Mouse (Mus musculus): Measurements from ENCODE around the gene Fabp1. TPM values are rescaled to one million over a fixed set of nuclear protein-coding genes. Genes with fewer than 3 reads are reported as not detected.

Gene Fabp1
- polyA plus RNA-seq, 1 experiment from 2014 or later = 0.52 TPM

DNA sequence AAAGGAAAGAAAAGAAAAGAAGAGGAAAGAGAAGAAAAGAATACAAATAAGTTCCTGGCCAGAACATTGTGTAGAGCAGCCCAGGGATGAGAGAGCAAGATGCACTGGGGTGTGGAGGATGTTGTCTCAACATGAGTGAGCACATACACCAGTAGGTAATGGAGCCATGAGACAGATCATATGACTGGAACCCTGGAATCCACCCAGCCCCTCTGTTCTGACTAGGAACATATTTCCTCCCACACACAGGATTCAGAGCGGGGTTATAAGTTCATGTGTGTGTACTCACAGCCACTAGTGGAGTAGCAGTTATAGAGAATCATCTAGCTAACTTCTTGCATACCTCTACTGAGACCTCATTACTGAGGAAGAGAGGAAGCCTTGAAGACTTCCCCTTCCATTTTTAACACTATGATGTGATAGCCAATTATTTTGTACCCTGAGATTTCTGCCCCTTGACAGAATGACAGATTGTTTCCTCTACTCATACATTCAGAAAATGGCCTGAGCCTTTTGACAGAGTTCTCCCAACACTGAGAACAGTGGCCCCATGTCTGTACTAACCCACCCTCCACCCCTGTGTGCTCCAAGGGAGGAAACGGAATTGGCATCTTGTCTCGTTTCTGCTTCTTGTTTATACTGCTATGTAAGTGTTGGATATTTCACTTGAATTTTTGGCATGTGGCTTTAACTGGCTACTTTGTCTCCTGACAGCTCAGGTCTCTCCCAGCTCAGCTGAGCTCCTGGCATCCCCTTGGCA is 24.7 kb downstream of the Fabp1 start:
- Histone ChIP-seq H3K27me3 (no peaks in the 10 kb centered on the region), H3K9me3 (no peaks in the 10 kb centered on the region), H3K4me3 (no peak overlapping the region), H3K36me3 (no peaks in the 10 kb centered on the region), H3K4me2 (no peak overlapping the region), H3K27ac (replicated peaks) (no peak overlapping the region), H3K9ac (no peak overlapping the region), H3K4me1 (replicated peaks) (peaks cover 9% of the 10 kb centered on the region)
- 82% methylated on average over 3 of the region's 3 CpGs for WGBS
- ATAC-seq (ENCODE audit: low read depth) = no peak

DNA sequence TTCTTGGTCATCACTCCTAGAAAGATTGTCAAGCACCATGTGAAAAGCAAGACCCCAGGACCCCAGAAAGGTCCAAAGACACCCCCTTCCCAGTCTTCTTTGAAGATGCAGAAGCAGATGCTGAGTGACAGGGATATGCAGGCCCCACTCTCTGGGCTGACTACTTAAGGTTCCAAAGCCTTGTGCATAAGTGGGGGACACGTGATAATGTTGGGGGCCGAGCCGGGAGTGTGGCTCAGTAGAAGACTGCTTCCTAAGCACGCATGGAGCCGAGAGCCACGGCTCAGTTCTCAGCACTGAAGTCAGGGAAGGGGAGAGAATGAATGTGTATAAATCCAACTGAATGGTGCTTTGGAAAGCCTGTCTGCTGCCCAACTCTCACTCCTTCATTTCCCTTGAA is 26.9 kb downstream of the Fabp1 start:
- Histone ChIP-seq H3K27ac (replicated peaks) (no peak overlapping the region), H3K9ac (no peak overlapping the region), H3K4me2 (no peak overlapping the region), H3K4me1 (replicated peaks) (peaks cover 9% of the 10 kb centered on the region), H3K27me3 (no peaks in the 10 kb centered on the region), H3K36me3 (no peaks in the 10 kb centered on the region), H3K9me3 (no peaks in the 10 kb centered on the region), H3K4me3 (no peak overlapping the region)
- ATAC-seq (ENCODE audit: low read depth) = no peak
- 41% methylated on average over 6 of the region's 6 CpGs for WGBS

DNA sequence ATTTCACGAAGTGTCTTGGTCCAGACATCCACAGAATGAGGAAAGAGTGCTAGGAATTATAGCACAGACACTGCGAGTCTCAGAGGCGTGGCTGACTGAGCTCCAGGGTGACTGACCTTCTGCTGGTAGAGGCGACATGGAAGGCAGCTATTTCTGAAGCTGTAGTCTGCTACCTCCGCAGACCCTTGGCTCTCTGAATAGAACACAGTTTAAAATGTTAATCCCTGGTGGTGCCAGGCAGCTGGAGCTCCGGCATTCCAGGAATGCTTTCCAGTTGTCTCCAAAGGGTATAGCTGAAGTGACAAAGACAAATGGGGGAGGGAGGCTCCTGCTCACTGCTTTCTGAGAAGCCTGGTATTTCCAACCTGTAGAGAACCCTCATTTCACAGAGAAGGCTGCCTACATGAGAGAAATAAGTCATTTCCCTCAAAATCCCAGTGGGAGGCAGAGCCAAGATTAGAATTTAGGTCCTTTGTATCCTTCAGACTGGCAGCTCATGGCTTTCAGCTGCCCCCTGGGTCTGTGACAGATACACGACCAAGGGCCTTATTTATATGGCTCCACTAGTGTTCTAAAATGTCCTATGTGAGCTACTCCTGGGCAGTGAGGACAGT is 27.6 kb downstream of the Fabp1 start:
- Histone ChIP-seq H3K27ac (replicated peaks) (no peak overlapping the region), H3K27me3 (no peaks in the 10 kb centered on the region), H3K4me2 (no peak overlapping the region), H3K36me3 (no peaks in the 10 kb centered on the region), H3K9ac (no peak overlapping the region), H3K4me1 (replicated peaks) (peaks cover 9% of the 10 kb centered on the region), H3K9me3 (no peaks in the 10 kb centered on the region), H3K4me3 (no peak overlapping the region)
- WGBS = 5% methylated on average over 7 of the region's 7 CpGs
- ATAC-seq (ENCODE audit: low read depth) = no peak

DNA sequence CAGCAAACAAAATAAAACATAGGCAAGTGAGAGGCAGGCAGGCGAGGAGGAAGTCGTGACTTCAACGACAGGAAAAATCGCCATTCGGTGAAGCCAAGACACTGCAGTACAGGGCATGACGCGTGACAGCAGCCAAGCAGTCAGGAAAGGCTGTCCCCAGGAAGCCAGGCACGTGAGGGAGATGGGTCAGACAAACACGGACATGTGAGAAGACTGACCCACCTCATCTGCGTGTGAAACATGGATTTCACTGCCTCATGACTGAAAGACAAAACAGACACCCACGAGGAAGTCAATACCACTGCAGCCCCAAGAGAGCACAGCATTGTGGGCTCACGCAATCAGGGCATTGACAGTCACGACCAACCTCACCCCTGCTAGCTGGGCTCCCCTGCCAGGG is 35.5 kb downstream of the Fabp1 start:
- H3K9ac ChIP-seq = no peak overlapping the region
- no peaks in the 10 kb centered on the region for H3K27me3 ChIP-seq
- no peak overlapping the region for H3K4me2 ChIP-seq
- no peaks in the 10 kb centered on the region for H3K9me3 ChIP-seq
- ATAC-seq (ENCODE audit: low read depth) = no peak
- no peak overlapping the region for H3K27ac ChIP-seq (replicated peaks)
- WGBS = 83% methylated on average over 13 of the region's 13 CpGs
- no peaks in the 10 kb centered on the region for H3K36me3 ChIP-seq
- H3K4me3 ChIP-seq = no peak overlapping the region
- no peaks in the 10 kb centered on the region for H3K4me1 ChIP-seq (replicated peaks)

DNA sequence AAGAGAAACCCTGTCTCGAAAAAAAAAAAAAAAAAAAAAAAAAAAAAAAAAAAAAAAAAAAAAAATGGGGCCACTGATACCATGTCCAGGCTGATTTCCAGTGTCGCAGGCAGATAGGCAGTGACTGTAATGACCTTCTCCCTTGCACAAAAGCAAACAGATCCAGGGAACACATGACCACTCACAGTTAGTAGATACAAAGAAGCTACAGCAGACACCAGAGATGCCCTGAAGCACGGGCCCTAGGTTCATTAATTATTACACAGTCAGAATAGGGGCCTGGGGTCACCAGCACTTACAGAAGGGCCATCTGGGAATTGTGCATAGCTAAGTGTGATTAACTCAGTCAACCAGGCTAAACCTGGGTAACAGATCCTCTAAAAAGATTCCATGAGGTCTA is 36.3 kb downstream of the Fabp1 start:
- WGBS = 51% methylated on average over 3 of the region's 3 CpGs
- Histone ChIP-seq H3K9ac (no peak overlapping the region), H3K36me3 (no peaks in the 10 kb centered on the region), H3K4me3 (no peak overlapping the region), H3K9me3 (no peaks in the 10 kb centered on the region), H3K27me3 (no peaks in the 10 kb centered on the region), H3K4me1 (replicated peaks) (no peaks in the 10 kb centered on the region), H3K27ac (replicated peaks) (no peak overlapping the region), H3K4me2 (no peak overlapping the region)
- no peak for ATAC-seq (ENCODE audit: low read depth)

DNA sequence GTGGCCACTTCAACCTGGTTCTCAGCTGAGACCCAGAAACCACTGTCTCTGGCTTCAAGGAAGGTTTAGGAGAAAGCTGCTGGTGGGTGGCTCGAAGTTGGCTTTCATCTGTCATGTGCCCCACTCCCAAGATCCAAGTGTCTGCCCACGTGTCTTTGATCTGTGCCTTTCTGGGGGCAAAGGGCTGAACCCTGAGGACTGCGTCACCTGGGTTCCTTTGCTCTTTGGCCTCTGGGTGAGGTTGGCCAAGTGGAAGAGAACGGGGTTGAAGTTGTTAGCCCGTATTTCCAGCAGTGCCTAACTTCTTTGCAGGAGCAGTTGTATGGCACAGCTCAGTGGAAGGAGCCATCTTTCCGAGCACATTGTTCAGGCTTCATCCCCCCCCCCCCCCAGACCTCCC is 36.9 kb downstream of the Fabp1 start:
- H3K4me1 ChIP-seq (replicated peaks) = no peaks in the 10 kb centered on the region
- H3K36me3 ChIP-seq = no peaks in the 10 kb centered on the region
- no peak overlapping the region for H3K27ac ChIP-seq (replicated peaks)
- no peaks in the 10 kb centered on the region for H3K9me3 ChIP-seq
- no peak overlapping the region for H3K9ac ChIP-seq
- no peak for ATAC-seq (ENCODE audit: low read depth)
- H3K4me3 ChIP-seq = no peak overlapping the region
- H3K4me2 ChIP-seq = no peak overlapping the region
- H3K27me3 ChIP-seq = no peaks in the 10 kb centered on the region
- WGBS = 81% methylated on average over 6 of the region's 6 CpGs

DNA sequence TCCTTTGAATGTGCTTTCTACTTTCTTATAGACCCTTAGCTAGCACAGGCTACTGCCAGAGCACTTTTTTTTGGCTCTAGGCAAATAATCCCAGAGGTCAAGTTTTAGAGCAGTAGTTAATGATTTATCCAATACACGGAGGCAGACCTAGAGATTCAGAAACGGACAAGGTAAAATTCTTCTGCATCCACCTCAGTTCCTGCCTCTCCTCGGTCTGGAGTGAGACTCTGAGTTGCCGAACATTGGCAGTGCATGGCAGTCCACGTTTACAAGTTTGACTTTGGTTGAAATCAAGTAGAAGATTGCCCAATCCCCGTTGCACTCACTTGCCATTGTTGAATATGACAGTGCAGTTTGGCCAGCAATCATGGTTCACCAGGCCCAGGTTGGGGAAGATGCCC is 37.4 kb downstream of the Fabp1 start:
- H3K4me2 ChIP-seq = no peak overlapping the region
- no peaks in the 10 kb centered on the region for H3K9me3 ChIP-seq
- no peak for ATAC-seq (ENCODE audit: low read depth)
- no peak overlapping the region for H3K27ac ChIP-seq (replicated peaks)
- H3K27me3 ChIP-seq = no peaks in the 10 kb centered on the region
- H3K9ac ChIP-seq = no peak overlapping the region
- H3K36me3 ChIP-seq = no peaks in the 10 kb centered on the region
- WGBS = 88% methylated on average over 6 of the region's 6 CpGs
- H3K4me1 ChIP-seq (replicated peaks) = no peaks in the 10 kb centered on the region
- H3K4me3 ChIP-seq = no peak overlapping the region

DNA sequence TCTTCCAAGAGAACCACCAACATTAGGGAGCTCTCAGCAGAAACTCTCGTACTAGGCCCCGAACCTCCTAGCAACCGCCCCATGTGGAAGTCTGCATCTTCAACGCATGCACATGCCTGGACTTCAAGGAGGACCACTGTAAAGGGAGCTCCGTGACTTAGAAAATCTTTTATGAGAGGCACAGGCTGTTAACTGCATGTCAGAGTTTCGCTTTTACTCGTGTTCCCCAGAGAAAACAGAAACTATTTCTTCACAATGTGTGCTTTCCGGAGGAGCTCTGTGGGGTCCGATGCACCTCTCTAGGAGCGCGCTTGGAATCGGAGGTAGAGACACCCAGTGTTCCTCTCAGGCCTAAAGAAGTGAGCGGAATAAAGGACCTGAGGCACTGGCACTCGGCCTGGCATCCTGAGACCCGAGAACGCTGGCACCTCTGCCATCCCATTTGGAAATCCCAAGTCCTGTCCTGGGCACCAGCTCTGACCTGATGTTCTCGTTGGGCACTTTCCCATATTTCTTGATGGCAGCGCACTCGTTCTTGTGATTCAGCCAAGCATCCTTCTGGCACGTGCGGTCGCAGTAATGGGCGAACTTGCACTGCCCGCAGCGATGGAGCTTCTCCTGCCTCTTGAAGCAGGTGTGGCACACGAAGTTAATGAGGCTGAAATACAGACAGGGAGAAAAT is 39.6 kb downstream of the Fabp1 start:
- Histone ChIP-seq H3K27me3 (no peaks in the 10 kb centered on the region), H3K9ac (no peak overlapping the region), H3K9me3 (no peaks in the 10 kb centered on the region), H3K27ac (replicated peaks) (no peak overlapping the region), H3K4me1 (replicated peaks) (no peaks in the 10 kb centered on the region), H3K4me3 (no peak overlapping the region), H3K4me2 (no peak overlapping the region), H3K36me3 (no peaks in the 10 kb centered on the region)
- no peak for ATAC-seq (ENCODE audit: low read depth)
- WGBS = 93% methylated on average over 26 of the region's 26 CpGs

DNA sequence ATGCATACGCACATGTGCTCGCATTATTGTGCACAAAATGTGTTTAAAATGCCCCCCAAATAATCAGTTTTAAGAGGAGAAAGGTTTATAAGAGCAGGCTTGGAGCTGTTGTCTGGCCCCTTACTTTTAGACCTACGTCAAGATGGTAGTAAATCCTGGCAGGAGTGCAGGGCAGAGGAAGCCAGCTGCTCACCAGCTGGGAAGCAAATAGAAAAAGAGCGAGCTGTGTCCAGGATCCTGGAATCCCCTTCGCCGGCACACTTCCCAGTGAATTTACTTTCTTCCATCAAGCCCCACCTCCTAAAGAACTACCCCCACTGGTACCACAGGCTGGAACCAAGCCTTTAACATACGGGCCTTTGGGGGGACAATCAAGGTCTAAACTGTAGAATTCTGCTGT is 41.2 kb downstream of the Fabp1 start:
- Histone ChIP-seq H3K4me1 (replicated peaks) (no peaks in the 10 kb centered on the region), H3K27me3 (no peaks in the 10 kb centered on the region), H3K36me3 (no peaks in the 10 kb centered on the region), H3K4me2 (no peak overlapping the region), H3K4me3 (no peak overlapping the region), H3K9ac (no peak overlapping the region), H3K27ac (replicated peaks) (no peak overlapping the region), H3K9me3 (no peaks in the 10 kb centered on the region)
- WGBS = 76% methylated on average over 7 of the region's 7 CpGs
- ATAC-seq (ENCODE audit: low read depth) = no peak

DNA sequence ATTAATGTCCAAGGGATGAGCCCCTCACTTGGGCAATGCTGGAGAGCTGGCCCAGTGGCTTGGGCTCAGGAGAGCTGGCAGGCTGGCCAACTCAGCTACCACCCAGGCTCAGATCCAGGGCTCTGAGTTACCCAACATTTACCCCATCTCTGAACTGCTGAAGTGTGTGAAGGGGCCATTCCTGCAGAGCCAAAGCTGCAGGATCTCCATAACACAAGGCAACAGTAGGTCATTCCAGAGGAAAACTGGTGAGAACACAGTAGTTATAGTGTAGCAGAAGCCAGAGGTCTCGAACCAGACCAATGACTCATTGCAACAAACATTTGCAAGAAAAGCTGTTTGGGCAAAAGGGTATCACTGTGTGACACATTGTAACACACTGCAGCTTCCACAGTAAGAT is 43.2 kb downstream of the Fabp1 start:
- WGBS = 91% methylated on average over 1 of the region's 1 CpGs
- Histone ChIP-seq H3K4me1 (replicated peaks) (no peaks in the 10 kb centered on the region), H3K36me3 (no peaks in the 10 kb centered on the region), H3K27me3 (no peaks in the 10 kb centered on the region), H3K9me3 (no peaks in the 10 kb centered on the region), H3K27ac (replicated peaks) (no peak overlapping the region), H3K4me2 (no peak overlapping the region), H3K9ac (no peak overlapping the region), H3K4me3 (no peak overlapping the region)
- ATAC-seq (ENCODE audit: low read depth) = no peak

DNA sequence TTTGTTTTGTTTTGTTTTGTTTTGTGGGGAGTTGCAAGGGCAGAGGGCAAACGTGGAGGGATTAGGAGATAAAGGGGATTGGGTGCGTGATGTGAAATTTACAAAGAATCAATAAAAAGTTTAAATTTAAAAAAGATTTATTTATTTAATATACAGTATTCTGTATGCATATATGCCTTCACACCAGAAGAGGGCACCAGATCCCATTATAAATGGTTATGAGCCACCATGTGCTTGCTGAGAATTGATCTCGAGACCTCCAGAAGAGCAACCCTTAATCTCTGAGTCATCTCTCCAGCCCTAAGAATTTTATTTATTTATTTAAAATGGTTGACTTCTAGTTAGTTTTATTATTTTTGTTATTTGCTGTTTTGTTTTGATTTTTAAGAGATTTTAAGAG is 43.6 kb downstream of the Fabp1 start:
- WGBS = 91% methylated on average over 3 of the region's 3 CpGs
- H3K36me3 ChIP-seq = no peaks in the 10 kb centered on the region
- no peaks in the 10 kb centered on the region for H3K4me1 ChIP-seq (replicated peaks)
- H3K27me3 ChIP-seq = no peaks in the 10 kb centered on the region
- H3K4me3 ChIP-seq = no peak overlapping the region
- ATAC-seq (ENCODE audit: low read depth) = no peak
- no peaks in the 10 kb centered on the region for H3K9me3 ChIP-seq
- no peak overlapping the region for H3K9ac ChIP-seq
- H3K27ac ChIP-seq (replicated peaks) = no peak overlapping the region
- H3K4me2 ChIP-seq = no peak overlapping the region

DNA sequence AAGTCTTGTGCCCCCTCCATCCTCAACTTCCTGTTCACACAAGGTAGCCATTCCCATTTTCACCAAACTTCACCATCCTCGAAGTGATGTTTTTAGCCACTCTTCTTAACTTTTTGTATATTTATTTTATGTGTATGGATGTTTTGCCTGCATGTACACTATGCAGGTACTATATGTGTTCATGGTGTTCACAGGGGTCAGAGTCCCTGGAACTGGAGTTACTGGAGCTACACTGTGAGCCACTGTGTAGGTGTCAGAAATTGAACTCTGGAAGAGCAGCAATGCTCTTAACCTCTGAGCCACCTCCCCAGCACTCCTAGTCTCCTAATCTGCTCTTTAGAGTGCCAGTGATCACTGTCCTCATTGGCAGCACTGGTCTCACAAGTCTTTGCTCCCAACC is 48.8 kb downstream of the Fabp1 start:
- no peak overlapping the region for H3K9ac ChIP-seq
- 100% methylated on average over 1 of the region's 1 CpGs for WGBS
- H3K27me3 ChIP-seq = no peaks in the 10 kb centered on the region
- no peak overlapping the region for H3K4me3 ChIP-seq
- no peaks in the 10 kb centered on the region for H3K36me3 ChIP-seq
- no peaks in the 10 kb centered on the region for H3K4me1 ChIP-seq (replicated peaks)
- H3K4me2 ChIP-seq = no peak overlapping the region
- H3K9me3 ChIP-seq = no peaks in the 10 kb centered on the region
- no peak for ATAC-seq (ENCODE audit: low read depth)
- H3K27ac ChIP-seq (replicated peaks) = no peak overlapping the region
